Mouse (Mus musculus) frontal cortex, postnatal 25 days (tissue): ENCODE data around the gene Ddx56.
A peak's percentile ranks its signal among the peaks of the same experiment; 100 is the strongest.
"Not testable (repeated sequence)": the region's sequence is repeated elsewhere in the genome, so short reads cannot be mapped to it uniquely, and the experiment has no call there.

Experiments
- DNase-seq, 2 experiments: peaks; one replicate each; pipeline ENCODE4 v3.0.0; 2022; ENCODE audit warnings: low spot score in 2 of 2

The Ddx56 gene

GRCm38 (mm10) chr11:6261434-6262082 is 6.0 kb downstream of the Ddx56 start:
- DNase-seq, result peak; percentile 61 to 72

GRCm38 (mm10) chr11:6259413-6259812 is 8.2 kb downstream of the Ddx56 start:
- DNase-seq, result no peak

- no peak for DNase-seq
Observed at GRCm38 (mm10) chr11:6256490-6257072, 11.0 kb downstream of the Ddx56 start.

- DNase-seq, result not testable (repeated sequence)
Observed at GRCm38 (mm10) chr11:6254602-6255001, 13.0 kb downstream of the Ddx56 start.

GRCm38 (mm10) chr11:6252824-6253223 is 14.7 kb downstream of the Ddx56 start:
- DNase-seq, result no peak

GRCm38 (mm10) chr11:6252248-6252647 is 15.3 kb downstream of the Ddx56 start:
- no peak for DNase-seq

- DNase-seq, result no peak
Observed at GRCm38 (mm10) chr11:6244707-6245106, 22.9 kb downstream of the Ddx56 start.

GRCm38 (mm10) chr11:6233025-6233424 is 34.5 kb downstream of the Ddx56 start:
- DNase-seq, result no peak

GRCm38 (mm10) chr11:6230012-6230411 is 37.6 kb downstream of the Ddx56 start, which contains the start of gene Npc1l1:
Npc1l1 (minus strand) TSS chr11:6230143.
- DNase-seq, result no peak

GRCm38 (mm10) chr11:6224541-6225229 is 42.9 kb downstream of the Ddx56 start:
- peak; percentile 6 to 37 for DNase-seq

- DNase-seq, result no peak
Observed at GRCm38 (mm10) chr11:6222187-6222586, 45.4 kb downstream of the Ddx56 start.

GRCm38 (mm10) chr11:6219967-6220366 is 47.6 kb downstream of the Ddx56 start:
- no peak for DNase-seq

- no peak for DNase-seq
Observed at GRCm38 (mm10) chr11:6218189-6218896, 49.2 kb downstream of the Ddx56 start.

GRCm38 (mm10) chr11:6216834-6217233 is 50.7 kb downstream of the Ddx56 start:
- DNase-seq, result no peak
